Mouse (Mus musculus): ENCODE data around the gene Itga9. TPM values are rescaled to one million over a fixed set of nuclear protein-coding genes. Genes with fewer than 3 reads are reported as not detected.
A peak's percentile ranks its signal among the peaks of the same experiment; 100 is the strongest.

The Itga9 gene
- polyA plus RNA-seq, 2 experiments, result 1.4 to 2.8 TPM

DNA sequence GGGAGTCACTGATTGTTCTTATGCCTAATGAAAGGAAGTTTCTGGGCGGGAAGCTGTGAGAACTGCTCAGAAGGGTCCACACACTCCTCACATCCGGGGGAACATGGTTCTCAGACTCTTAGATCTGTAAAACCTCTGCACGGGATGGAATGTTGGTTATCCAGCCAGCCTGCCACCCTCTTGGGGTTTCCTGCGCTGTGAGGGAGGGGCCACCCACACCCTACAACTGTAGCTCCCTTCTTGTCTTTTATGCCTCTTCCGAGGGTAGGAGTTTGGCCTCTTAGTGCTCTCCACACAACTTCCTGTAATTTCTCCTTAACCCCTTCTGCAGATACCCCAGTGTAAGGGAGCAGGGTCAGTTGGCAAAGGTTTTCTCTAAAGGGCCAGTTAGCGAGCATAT lies 23.7 kb upstream of the Itga9 start:
- no peak overlapping the region for H3K4me2 ChIP-seq (ENCODE audit: low read depth)
- H3K27me3 ChIP-seq (ENCODE audit: control insufficient read depth, insufficient read depth, low read length), result no peaks in the 10 kb centered on the region
- H3K4me3 ChIP-seq (ENCODE audit: insufficient read depth in 1 of 2, low read depth in 2 of 2, low read length in 2 of 2), result no peak overlapping the region
- no peak overlapping the region for H3K9ac ChIP-seq (replicated peaks)
- WGBS (ENCODE audit: insufficient replicate concordance), result 28% methylated on average over 6 of the region's 6 CpGs
- H3K36me3 ChIP-seq (replicated peaks; ENCODE audit: control insufficient read depth, insufficient read depth, low read depth), result peaks cover 8% of the 10 kb centered on the region
- no peaks in the 10 kb centered on the region for H3K9me3 ChIP-seq (ENCODE audit: control insufficient read depth, low read length)
- H3K27ac ChIP-seq, result no peak overlapping the region
- peak; percentile 43; the same call in 1 of the 2 replicates for ATAC-seq (ENCODE audit: insufficient read depth)
- DNase-seq (ENCODE audit: low read depth in 3 of 3, low spot score in 3 of 3), result no peak
- peaks cover 0 to 2% of the 10 kb centered on the region in 2 experiments; a peak in 1 of 4 replicates for H3K4me1 ChIP-seq (replicated peaks; ENCODE audit: control insufficient read depth in 2 of 2, insufficient read depth in 2 of 2, low read length in 1 of 2)
- TF ChIP-seq CTCF (IDR thresholded peaks at IDR 0.05; ENCODE audit: low read depth), result no peak
- no peak for TF ChIP-seq EP300 (IDR thresholded peaks at IDR 0.05; ENCODE audit: low read depth)

DNA sequence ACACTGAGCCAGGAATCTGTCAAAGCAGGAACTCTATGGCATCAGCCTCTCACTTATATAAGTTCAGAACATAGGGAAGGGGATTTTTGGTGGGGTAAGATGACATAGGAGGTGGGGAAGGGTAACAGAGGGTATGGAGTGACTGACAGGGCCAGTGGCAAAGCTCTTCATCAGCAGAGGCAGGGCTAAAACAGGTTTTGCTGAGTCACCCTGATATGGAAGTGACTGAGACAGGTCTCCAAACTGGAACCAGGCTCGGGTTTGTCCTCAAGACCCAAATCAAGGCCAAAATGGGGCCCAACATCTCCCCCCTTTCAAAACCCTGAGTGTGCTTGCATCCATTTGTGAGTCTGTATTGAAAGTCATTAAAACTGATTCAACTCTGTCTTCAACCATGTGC lies 21.7 kb upstream of the Itga9 start:
- DNase-seq (ENCODE audit: low read depth in 3 of 3, low spot score in 3 of 3), result no peak
- ATAC-seq (ENCODE audit: insufficient read depth), result no peak
- no peak overlapping the region for H3K4me3 ChIP-seq (ENCODE audit: insufficient read depth in 1 of 2, low read depth in 2 of 2, low read length in 2 of 2)
- no peak overlapping the region for H3K4me2 ChIP-seq (ENCODE audit: low read depth)
- 11% methylated on average over 1 of the region's 1 CpGs for WGBS (ENCODE audit: insufficient replicate concordance)
- H3K9me3 ChIP-seq (ENCODE audit: control insufficient read depth, low read length), result no peaks in the 10 kb centered on the region
- TF ChIP-seq EP300 (IDR thresholded peaks at IDR 0.05; ENCODE audit: low read depth) (no peak), CTCF (IDR thresholded peaks at IDR 0.05; ENCODE audit: low read depth) (no peak)
- no peaks in the 10 kb centered on the region for H3K27me3 ChIP-seq (ENCODE audit: control insufficient read depth, insufficient read depth, low read length)
- no peaks in the 10 kb centered on the region; the same call in 1 of the 2 replicates for H3K36me3 ChIP-seq (replicated peaks; ENCODE audit: control insufficient read depth, insufficient read depth, low read depth)
- no peak overlapping the region for H3K27ac ChIP-seq
- H3K4me1 ChIP-seq (replicated peaks; ENCODE audit: control insufficient read depth in 2 of 2, insufficient read depth in 2 of 2, low read length in 1 of 2), result peaks cover 0 to 2% of the 10 kb centered on the region in 2 experiments; a peak in 1 of 4 replicates
- no peak overlapping the region for H3K9ac ChIP-seq (replicated peaks)

DNA sequence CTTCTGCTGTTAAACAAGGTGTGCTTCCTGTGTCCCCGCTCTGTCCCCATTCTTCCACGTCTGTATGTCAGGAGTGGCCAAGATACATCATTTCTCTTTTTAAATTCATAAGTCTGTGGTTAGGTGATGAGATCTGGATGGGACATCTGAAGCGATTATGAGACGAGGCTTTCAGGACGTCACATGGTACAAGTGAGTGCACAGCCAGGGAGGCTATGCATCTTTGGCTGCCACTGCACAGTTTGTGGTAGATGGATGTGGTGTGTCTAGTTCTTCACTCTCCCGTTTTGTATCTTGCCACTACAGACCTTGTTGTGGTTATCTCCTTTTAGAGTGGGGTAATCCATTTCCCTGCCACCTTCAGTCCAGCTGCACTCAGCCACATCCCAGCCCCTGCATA lies 20.5 kb upstream of the Itga9 start:
- 19% methylated on average over 6 of the region's 6 CpGs for WGBS (ENCODE audit: insufficient replicate concordance)
- peaks cover 0 to 7% of the 10 kb centered on the region in 2 experiments; a peak in 1 of 4 replicates for H3K4me1 ChIP-seq (replicated peaks; ENCODE audit: control insufficient read depth in 2 of 2, insufficient read depth in 2 of 2, low read length in 1 of 2)
- TF ChIP-seq CTCF (IDR thresholded peaks at IDR 0.05; ENCODE audit: low read depth) (no peak), EP300 (IDR thresholded peaks at IDR 0.05; ENCODE audit: low read depth) (no peak)
- no peak for DNase-seq (ENCODE audit: low read depth in 3 of 3, low spot score in 3 of 3)
- no peaks in the 10 kb centered on the region for H3K27me3 ChIP-seq (ENCODE audit: control insufficient read depth, insufficient read depth, low read length)
- no peak overlapping the region for H3K4me3 ChIP-seq (ENCODE audit: insufficient read depth in 1 of 2, low read depth in 2 of 2, low read length in 2 of 2)
- H3K36me3 ChIP-seq (replicated peaks; ENCODE audit: control insufficient read depth, insufficient read depth, low read depth), result no peaks in the 10 kb centered on the region
- H3K4me2 ChIP-seq (ENCODE audit: low read depth), result no peak overlapping the region
- no peak for ATAC-seq (ENCODE audit: insufficient read depth)
- H3K9ac ChIP-seq (replicated peaks), result no peak overlapping the region
- no peak overlapping the region for H3K27ac ChIP-seq
- no peaks in the 10 kb centered on the region for H3K9me3 ChIP-seq (ENCODE audit: control insufficient read depth, low read length)

DNA sequence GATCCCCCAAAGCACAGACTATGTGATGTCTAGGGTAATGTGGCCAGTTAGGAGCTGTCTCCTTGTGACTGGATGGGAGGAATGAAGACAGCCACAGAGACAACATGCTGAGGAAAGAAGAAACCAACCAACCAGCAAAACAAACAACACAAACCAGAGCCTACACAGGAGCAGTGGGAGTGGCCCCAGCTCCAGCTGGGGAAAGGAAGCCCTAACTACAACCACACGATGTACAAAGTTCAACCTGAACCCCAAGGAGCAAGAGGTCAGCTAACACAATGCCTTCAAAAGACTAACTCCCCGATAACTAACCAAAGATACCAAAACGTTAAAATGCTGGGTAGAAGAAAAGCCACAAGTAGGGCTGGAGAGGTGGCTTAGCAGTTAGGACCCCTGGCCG lies 19.4 kb upstream of the Itga9 start:
- TF ChIP-seq EP300 (IDR thresholded peaks at IDR 0.05; ENCODE audit: low read depth) (no peak), CTCF (IDR thresholded peaks at IDR 0.05; ENCODE audit: low read depth) (no peak)
- ATAC-seq (ENCODE audit: insufficient read depth), result no peak
- 48% methylated on average over 4 of the region's 4 CpGs for WGBS (ENCODE audit: insufficient replicate concordance)

DNA sequence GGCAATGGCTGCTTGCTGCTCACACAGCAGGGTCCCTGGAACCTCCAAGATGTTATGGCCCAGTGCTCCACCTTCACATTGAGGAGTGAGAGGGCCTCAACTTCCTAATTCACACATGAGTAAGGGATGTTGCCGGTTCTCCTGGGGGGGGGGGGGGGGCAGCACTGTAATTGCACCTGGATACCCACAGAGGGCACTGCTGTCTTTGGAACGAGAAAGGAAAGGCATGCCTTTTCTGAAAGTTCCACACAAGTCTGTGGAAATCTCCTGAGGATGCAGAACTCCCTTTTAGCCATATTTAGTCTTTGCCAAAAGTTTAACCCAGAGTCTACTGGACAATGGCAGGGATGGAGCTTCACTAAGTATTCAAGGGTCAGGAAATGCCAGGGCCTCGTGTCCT lies 17.2 kb upstream of the Itga9 start:
- WGBS (ENCODE audit: insufficient replicate concordance), result 18% methylated on average over 3 of the region's 3 CpGs
- no peak overlapping the region for H3K4me2 ChIP-seq (ENCODE audit: low read depth)
- no peak overlapping the region for H3K4me3 ChIP-seq (ENCODE audit: insufficient read depth in 1 of 2, low read depth in 2 of 2, low read length in 2 of 2)
- H3K9me3 ChIP-seq (ENCODE audit: control insufficient read depth, low read length), result no peaks in the 10 kb centered on the region
- H3K9ac ChIP-seq (replicated peaks), result no peak overlapping the region
- no peaks in the 10 kb centered on the region for H3K27me3 ChIP-seq (ENCODE audit: control insufficient read depth, insufficient read depth, low read length)
- no peak overlapping the region for H3K27ac ChIP-seq
- no peak for ATAC-seq (ENCODE audit: insufficient read depth)
- no peaks in the 10 kb centered on the region for H3K36me3 ChIP-seq (replicated peaks; ENCODE audit: control insufficient read depth, insufficient read depth, low read depth)
- TF ChIP-seq EP300 (IDR thresholded peaks at IDR 0.05; ENCODE audit: low read depth), result no peak
- TF ChIP-seq CTCF (IDR thresholded peaks at IDR 0.05; ENCODE audit: low read depth), result peak; percentile 55
- peaks cover 0 to 12% of the 10 kb centered on the region in 2 experiments; a peak in 1 of 4 replicates for H3K4me1 ChIP-seq (replicated peaks; ENCODE audit: control insufficient read depth in 2 of 2, insufficient read depth in 2 of 2, low read length in 1 of 2)
- no peak for DNase-seq (ENCODE audit: low read depth in 3 of 3, low spot score in 3 of 3)

More for the DNA sequence above, 19.4 kb upstream of the Itga9 start:
- H3K27me3 ChIP-seq (ENCODE audit: control insufficient read depth, insufficient read depth, low read length), result no peaks in the 10 kb centered on the region
- peaks cover 0 to 7% of the 10 kb centered on the region in 2 experiments; a peak in 1 of 4 replicates for H3K4me1 ChIP-seq (replicated peaks; ENCODE audit: control insufficient read depth in 2 of 2, insufficient read depth in 2 of 2, low read length in 1 of 2)
- no peak overlapping the region for H3K4me3 ChIP-seq (ENCODE audit: insufficient read depth in 1 of 2, low read depth in 2 of 2, low read length in 2 of 2)
- no peaks in the 10 kb centered on the region for H3K9me3 ChIP-seq (ENCODE audit: control insufficient read depth, low read length)
- H3K27ac ChIP-seq, result no peak overlapping the region
- no peak overlapping the region for H3K4me2 ChIP-seq (ENCODE audit: low read depth)
- H3K36me3 ChIP-seq (replicated peaks; ENCODE audit: control insufficient read depth, insufficient read depth, low read depth), result no peaks in the 10 kb centered on the region
- no peak overlapping the region for H3K9ac ChIP-seq (replicated peaks)
- DNase-seq (ENCODE audit: low read depth in 3 of 3, low spot score in 3 of 3), result no peak

Data from liver, embryonic 14.5 days (tissue).